Mouse (Mus musculus) liver, embryonic 14.5 days (tissue): ENCODE results near the gene Bri3bp.

Experiments
- CTCF ChIP-seq: IDR thresholded peaks from 2 replicates; pipeline ENCODE4 v1.5.1; 2016; ENCODE audit warnings: antibody characterized with exemption, low read depth, control low read depth
- EP300 ChIP-seq: IDR thresholded peaks from 2 replicates; pipeline ENCODE4 v1.6.1; 2016; ENCODE audit warnings: antibody characterized with exemption, low read depth

GRCm38 (mm10) chr5:125487375-125488115 lies 46.2 kb downstream of the Bri3bp start:
- TF ChIP-seq CTCF = no peak
- TF ChIP-seq EP300 = no peak
